Mouse (Mus musculus) lung, embryonic 14.5 days (tissue): ENCODE measurements around the gene Psmc2. TPM values are rescaled to one million over a fixed set of nuclear protein-coding genes. Genes with fewer than 3 reads are reported as not detected.
A peak's percentile ranks its signal among the peaks of the same experiment; 100 is the strongest.

Experiments used
- ATAC-seq: fragments of 200-750 bp; cut with Nextera tagmentation; 2 replicates; pipeline ENCODE4 v1.8.0; 2017; ENCODE audit warnings: mild to moderate bottlenecking, moderate TSS enrichment, moderate library complexity; ENCODE audit not compliant: insufficient read depth
- DNase-seq: peaks from one replicate; pipeline ENCODE4 v3.0.0-alpha.2; 2015
- H3K27ac ChIP-seq: fragments of 300-500 bp; sonication (generic); 2 replicates; pipeline ENCODE4 v1.5.1; 2014; ENCODE audit warnings: low read depth, mild to moderate bottlenecking, moderate library complexity
- H3K27me3 ChIP-seq: fragments of 300-500 bp; sonication (generic); 2 replicates; pipeline ENCODE4 v1.6.1; 2014; ENCODE audit warnings: low read length, control low read depth; ENCODE audit not compliant: insufficient read depth
- H3K36me3 ChIP-seq: fragments of 300-500 bp; sonication (generic); 2 replicates; pipeline ENCODE4 v1.6.1; 2014; ENCODE audit warnings: control low read depth; ENCODE audit not compliant: insufficient read depth
- H3K4me1 ChIP-seq: fragments of 300-500 bp; sonication (generic); 2 replicates; pipeline ENCODE4 v1.6.1; 2014; ENCODE audit warnings: antibody characterized with exemption, control low read depth; ENCODE audit not compliant: insufficient read depth
- H3K4me2 ChIP-seq: fragments of 300-500 bp; sonication (generic); 2 replicates; pipeline ENCODE4 v1.6.1; 2014; ENCODE audit warnings: mild to moderate bottlenecking
- H3K4me3 ChIP-seq: fragments of 300-500 bp; sonication (generic); 2 replicates; pipeline ENCODE4 v1.5.1; 2014; ENCODE audit warnings: low read depth, low read length
- H3K9ac ChIP-seq: fragments of 300-500 bp; sonication (generic); 2 replicates; pipeline ENCODE4 v1.6.1; 2014
- H3K9me3 ChIP-seq: fragments of 300-500 bp; sonication (generic); 2 replicates; pipeline ENCODE4 v1.6.1; 2016; ENCODE audit warnings: low read depth, low read length, control low read depth
- CTCF ChIP-seq: IDR thresholded peaks from 2 replicates; pipeline ENCODE4 v1.5.1; 2016; ENCODE audit warnings: antibody characterized with exemption, low read depth
- WGBS: fragments of 180-500 bp; shearing (Covaris S2); extraction: QIAGEN DNeasy Blood & Tissue Kit; methylation state at CpG from one replicate; pipeline ENCODE4 v1.1.7; 2014; 5-methylcytosine and 5-hydroxymethylcytosine counted together
- polyA plus RNA-seq: library from polyadenylated mRNA; unstranded; fragments of >200 nt; fragmentation: Nextera tagmentation; extraction: Ambion mirVana; gene quantifications from 2 replicates; pipeline ENCODE4 v1.2.1, GENCODE M21; 2014

The Psmc2 gene
- polyA plus RNA-seq, 1 experiment from 2014 or later, result 190 TPM

DNA sequence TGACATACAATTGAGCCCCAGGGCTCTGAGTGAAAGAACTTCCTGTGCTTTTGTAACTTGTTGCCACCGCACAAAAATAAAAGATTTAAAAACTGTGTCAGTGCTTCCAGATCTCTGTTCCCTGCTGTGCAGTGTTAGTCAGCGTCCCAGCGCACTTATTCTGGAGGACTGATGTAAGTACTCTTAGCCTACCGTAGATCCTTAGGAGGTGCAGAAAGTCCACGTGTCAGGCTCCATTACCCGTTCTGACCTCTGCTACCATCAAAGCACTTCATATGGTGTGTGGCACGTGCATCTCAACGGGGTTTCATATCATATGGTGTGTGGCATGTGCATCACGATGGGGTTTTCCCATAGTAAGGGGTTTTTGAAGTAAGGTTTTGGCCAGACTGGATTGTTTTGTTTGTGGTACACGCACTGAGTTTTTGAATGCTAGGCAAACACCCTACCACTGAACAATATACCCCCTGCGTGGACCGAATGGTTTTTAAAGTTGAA, 18.7 kb downstream of the Psmc2 start:
- ATAC-seq, result no peak
- no peak overlapping the region for H3K27ac ChIP-seq
- H3K4me3 ChIP-seq, result no peak overlapping the region
- no peaks in the 10 kb centered on the region for H3K9me3 ChIP-seq
- no peak overlapping the region for H3K9ac ChIP-seq
- H3K27me3 ChIP-seq, result no peaks in the 10 kb centered on the region
- peaks cover 55% of the 10 kb centered on the region for H3K36me3 ChIP-seq
- WGBS, result 92% methylated on average over 12 of the region's 12 CpGs
- H3K4me2 ChIP-seq, result no peak overlapping the region
- no peak for DNase-seq
- no peaks in the 10 kb centered on the region for H3K4me1 ChIP-seq
- TF ChIP-seq CTCF, result no peak

DNA sequence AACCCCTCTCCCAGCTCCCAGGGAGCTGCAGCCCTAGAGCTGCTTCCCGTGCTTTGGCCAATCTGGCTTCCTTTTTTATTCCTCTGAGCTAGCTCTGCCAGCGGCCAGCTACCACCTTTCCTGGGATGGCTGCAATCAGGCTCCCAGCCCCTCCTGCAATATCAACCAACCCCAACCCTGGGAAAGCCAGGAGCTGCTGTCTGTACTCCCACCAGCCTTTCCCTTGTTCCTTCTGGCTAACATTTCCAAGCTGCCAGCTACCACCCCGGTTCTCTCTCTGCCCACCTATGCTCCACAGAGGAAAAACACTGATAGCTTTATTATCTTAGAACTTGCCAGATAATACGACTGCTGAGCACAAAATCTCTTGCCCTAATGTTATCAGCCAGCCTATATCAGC, 19.8 kb downstream of the Psmc2 start:
- no peak for ATAC-seq
- 66% methylated on average over 4 of the region's 4 CpGs for WGBS
- Histone ChIP-seq H3K4me1 (no peaks in the 10 kb centered on the region), H3K27me3 (no peaks in the 10 kb centered on the region), H3K9ac (no peak overlapping the region), H3K4me3 (no peak overlapping the region), H3K4me2 (no peak overlapping the region), H3K9me3 (no peaks in the 10 kb centered on the region), H3K27ac (no peak overlapping the region), H3K36me3 (peaks cover 45% of the 10 kb centered on the region)
- TF ChIP-seq CTCF, result no peak
- no peak for DNase-seq

DNA sequence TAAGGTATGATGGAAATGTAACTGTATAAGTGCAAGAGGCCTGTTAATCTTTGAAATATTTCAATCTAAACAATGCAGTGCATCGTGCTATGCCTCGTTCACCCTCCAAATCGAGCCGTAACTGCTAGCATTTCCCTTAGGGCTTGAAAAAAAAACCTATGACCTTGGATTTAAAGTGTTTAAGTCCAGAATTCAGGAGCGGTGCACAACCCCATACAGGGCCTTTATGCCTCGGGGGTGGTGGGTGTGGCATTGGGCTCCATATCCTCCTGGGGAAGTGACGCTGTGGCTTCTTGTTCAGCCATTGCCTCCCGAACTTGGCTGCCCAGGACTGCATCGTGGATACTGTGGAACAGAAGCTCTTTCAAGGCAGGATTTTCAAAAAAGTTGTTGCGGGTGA, 25.8 kb downstream of the Psmc2 start:
- no peak for DNase-seq

DNA sequence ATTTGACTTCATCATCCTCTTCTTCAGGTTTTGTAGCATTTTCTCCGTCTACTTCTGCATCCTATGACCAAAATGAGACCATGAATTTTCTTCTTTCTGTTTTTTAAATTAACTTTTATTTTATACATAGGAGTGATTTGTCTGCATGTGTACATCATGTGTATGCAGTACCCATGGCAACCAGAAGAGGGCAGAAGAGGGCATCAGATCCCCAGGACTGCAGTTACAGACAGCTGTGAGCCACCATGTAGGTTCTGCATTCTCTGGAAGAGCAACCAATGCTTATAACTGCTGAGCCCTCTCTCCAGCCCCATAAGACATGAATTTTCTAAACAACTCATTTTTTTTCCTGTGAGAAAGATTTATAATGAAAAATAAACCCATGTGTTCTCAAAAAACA, 28.9 kb downstream of the Psmc2 start:
- 38% methylated on average over 1 of the region's 1 CpGs for WGBS
- H3K27me3 ChIP-seq, result no peaks in the 10 kb centered on the region

More for the DNA sequence above, 25.8 kb downstream of the Psmc2 start:
- Histone ChIP-seq H3K36me3 (no peaks in the 10 kb centered on the region), H3K27ac (no peak overlapping the region), H3K27me3 (no peaks in the 10 kb centered on the region), H3K4me3 (no peak overlapping the region), H3K4me2 (no peak overlapping the region), H3K9me3 (no peaks in the 10 kb centered on the region), H3K9ac (no peak overlapping the region), H3K4me1 (no peaks in the 10 kb centered on the region)
- WGBS, result 73% methylated on average over 10 of the region's 10 CpGs
- no peak for ATAC-seq
- TF ChIP-seq CTCF, result no peak

DNA sequence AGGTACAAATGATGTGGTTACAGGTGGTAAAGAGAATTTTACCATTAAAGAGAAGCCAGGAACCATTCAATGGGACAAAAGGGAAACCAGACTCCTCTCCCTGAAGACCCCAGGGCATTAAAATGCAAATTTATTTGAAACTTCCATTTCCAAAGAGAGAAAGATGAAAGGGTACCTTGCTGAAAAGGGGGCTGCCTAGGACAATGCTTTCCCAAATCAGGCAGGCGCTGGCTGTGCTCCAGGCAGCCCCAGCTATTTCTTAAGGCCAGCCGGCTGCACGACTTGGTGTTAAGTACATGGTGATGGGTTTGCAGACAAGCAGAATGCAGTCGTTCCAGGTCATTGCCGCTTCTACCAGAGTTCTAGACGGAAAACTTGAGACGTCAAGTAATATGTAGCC, 41.3 kb downstream of the Psmc2 start:
- no peak for TF ChIP-seq CTCF
- Histone ChIP-seq H3K9me3 (no peaks in the 10 kb centered on the region), H3K27me3 (no peaks in the 10 kb centered on the region), H3K4me3 (no peak overlapping the region), H3K9ac (no peak overlapping the region), H3K4me2 (no peak overlapping the region), H3K27ac (no peak overlapping the region), H3K36me3 (no peaks in the 10 kb centered on the region), H3K4me1 (no peaks in the 10 kb centered on the region)
- DNase-seq (no peak), ATAC-seq (no peak)
- 66% methylated on average over 7 of the region's 7 CpGs for WGBS

More for the DNA sequence above, 28.9 kb downstream of the Psmc2 start:
- ATAC-seq (no peak), DNase-seq (peak; percentile 54)
- Histone ChIP-seq H3K36me3 (no peaks in the 10 kb centered on the region), H3K9me3 (no peaks in the 10 kb centered on the region), H3K4me2 (no peak overlapping the region), H3K27ac (no peak overlapping the region), H3K4me3 (no peak overlapping the region), H3K9ac (no peak overlapping the region), H3K4me1 (no peaks in the 10 kb centered on the region)
- peak; percentile 65 for TF ChIP-seq CTCF

DNA sequence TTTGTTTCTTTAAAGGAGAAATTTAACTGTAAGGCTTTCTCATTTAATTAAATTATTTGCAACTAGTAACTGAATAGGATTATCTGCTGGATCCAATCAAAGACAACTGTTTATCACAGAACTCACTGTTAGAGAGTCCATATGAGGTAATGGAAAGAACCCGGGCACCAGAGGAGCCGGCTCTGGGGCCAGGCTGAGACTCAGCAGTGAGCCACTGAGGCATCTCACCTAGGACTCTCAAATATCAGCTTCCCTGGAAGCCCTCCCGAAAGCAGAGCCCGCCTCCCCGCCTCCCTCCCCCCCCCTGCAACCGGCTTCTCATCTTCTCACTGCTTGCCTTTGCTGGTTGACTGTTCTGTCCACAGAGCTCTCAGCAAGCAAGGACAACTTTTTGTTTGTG, 42.6 kb downstream of the Psmc2 start:
- Histone ChIP-seq H3K36me3 (no peaks in the 10 kb centered on the region), H3K9me3 (no peaks in the 10 kb centered on the region), H3K4me1 (no peaks in the 10 kb centered on the region), H3K9ac (no peak overlapping the region), H3K4me3 (no peak overlapping the region), H3K4me2 (no peak overlapping the region), H3K27ac (no peak overlapping the region), H3K27me3 (no peaks in the 10 kb centered on the region)
- WGBS, result 6% methylated on average over 6 of the region's 6 CpGs
- ATAC-seq (no peak), DNase-seq (no peak)
- TF ChIP-seq CTCF, result no peak

DNA sequence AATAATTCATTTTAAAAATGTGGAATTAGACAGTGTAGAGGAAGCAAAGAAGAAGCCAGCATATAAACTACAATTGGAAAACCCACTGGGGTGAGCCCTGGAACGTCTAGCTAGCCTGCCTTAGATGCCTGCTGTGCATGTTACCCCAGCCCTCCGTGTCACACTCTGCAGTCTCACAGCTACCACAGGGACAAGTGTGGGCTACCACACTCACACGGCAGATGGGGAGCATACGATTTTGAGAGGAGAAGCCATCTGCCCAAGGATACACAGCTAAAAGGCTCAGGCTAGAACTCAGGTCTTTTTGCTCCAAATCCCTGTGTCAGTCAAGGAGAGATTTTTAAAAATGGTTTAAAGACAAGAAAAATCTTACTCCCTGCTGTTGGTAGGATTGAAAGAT, 43.8 kb downstream of the Psmc2 start:
- Histone ChIP-seq H3K4me3 (no peak overlapping the region), H3K9ac (no peak overlapping the region), H3K9me3 (no peaks in the 10 kb centered on the region), H3K4me2 (no peak overlapping the region), H3K36me3 (no peaks in the 10 kb centered on the region), H3K4me1 (no peaks in the 10 kb centered on the region), H3K27me3 (no peaks in the 10 kb centered on the region), H3K27ac (no peak overlapping the region)
- DNase-seq (no peak), ATAC-seq (no peak)
- 56% methylated on average over 4 of the region's 4 CpGs for WGBS
- no peak for TF ChIP-seq CTCF

DNA sequence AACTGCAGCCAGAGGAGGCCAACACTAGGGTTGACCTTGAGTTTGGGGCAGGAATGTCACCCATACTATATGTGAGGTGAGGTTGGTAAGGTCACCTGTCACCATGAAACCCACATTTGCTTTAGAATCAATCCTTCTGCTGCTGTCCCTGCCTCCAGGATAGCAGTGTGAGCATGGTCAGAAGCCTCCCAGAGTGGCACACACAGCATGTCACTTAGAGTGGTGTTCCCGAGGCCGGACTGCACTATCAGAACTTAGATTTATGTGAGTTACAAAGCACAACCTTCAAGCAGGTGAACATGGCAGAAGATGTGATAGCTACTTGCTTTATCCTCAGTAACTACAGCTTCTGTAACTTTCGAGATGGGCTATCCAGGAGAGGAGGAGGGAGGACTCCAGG, 46.7 kb downstream of the Psmc2 start:
- no peak for ATAC-seq
- no peak for DNase-seq
- H3K9me3 ChIP-seq, result no peaks in the 10 kb centered on the region
- WGBS, result 69% methylated on average over 3 of the region's 3 CpGs
- H3K27ac ChIP-seq, result no peak overlapping the region
- H3K27me3 ChIP-seq, result no peaks in the 10 kb centered on the region
- H3K4me2 ChIP-seq, result no peak overlapping the region
- no peak for TF ChIP-seq CTCF
- H3K9ac ChIP-seq, result no peak overlapping the region
- H3K4me3 ChIP-seq, result no peak overlapping the region
- H3K4me1 ChIP-seq, result no peaks in the 10 kb centered on the region
- no peaks in the 10 kb centered on the region for H3K36me3 ChIP-seq
